12 mouse cellular contexts compared by ENCODE assay signal in the genomic region with DNA sequence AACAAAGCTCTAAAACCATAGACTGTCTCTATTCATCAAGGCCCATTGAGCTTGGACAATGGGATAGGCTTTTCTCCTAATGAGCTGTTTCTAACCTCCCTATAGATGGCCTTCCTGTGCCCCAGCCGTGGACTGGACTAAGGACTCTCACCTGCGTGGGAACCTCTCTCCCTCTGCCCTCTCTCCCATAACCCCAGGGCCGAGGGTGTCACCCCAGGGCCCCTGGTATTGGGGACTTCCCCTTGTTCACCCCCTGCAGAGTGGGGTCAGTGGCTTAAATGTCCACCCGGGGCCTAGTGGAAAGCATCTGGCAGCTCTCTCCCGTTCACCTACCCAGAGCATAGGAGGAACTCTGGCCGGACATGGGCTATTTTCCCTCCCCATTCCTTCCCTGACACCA.
"Had no signal": no experiment of that assay in that cellular context is flagged by ENCODE, and none has a peak within 500 bp of the region (broad histone marks: within the 10 kb centered on the region; RNA-seq: fewer than 3 reads in every experiment).

No protein-coding gene starts in this region.

- DNase-seq: left cerebral cortex, postnatal 4 days; liver; liver, embryonic 13.5 days; liver, postnatal 0 days; lung, adult 18-20 months; lung, adult 2 months; lung, embryonic 14.5 days; lung, postnatal 10 days; lung, postnatal 14 days; lung, postnatal 36 days; lung, postnatal 4 days; midbrain, embryonic 14.5 days had no signal
